Mouse (Mus musculus) erythroblast, adult 5-6 weeks (primary cell): ENCODE data around the gene Zfp804a. TPM values are rescaled to one million over a fixed set of nuclear protein-coding genes. Genes with fewer than 3 reads are reported as not detected.

Experiments used
- ATAC-seq: replicated peaks from 2 replicates; pipeline ENCODE4 v1.8.0; 2016; ENCODE audit warnings: moderate number of reproducible peaks, mild to moderate bottlenecking, moderate TSS enrichment, inconsistent platforms; ENCODE audit not compliant: poor library complexity, low FRiP score, severe bottlenecking
- total RNA-seq, 2 experiments: library from RNA; stranded (forward) in 1 of 2; stranded (reverse) in 1 of 2; fragments of 150-400 nt in 1 of 2; fragments of 200-764, 138-1000 nt in 1 of 2; gene quantifications; 2 replicates each; pipeline versions ENCODE4 v1.2.3 to v1.2.4; 2015 to 2017; ENCODE audit warnings: low replicate concordance in 2 of 2

Gene Zfp804a
- total RNA-seq, 2 experiments from 2014 or later: not detected

DNA sequence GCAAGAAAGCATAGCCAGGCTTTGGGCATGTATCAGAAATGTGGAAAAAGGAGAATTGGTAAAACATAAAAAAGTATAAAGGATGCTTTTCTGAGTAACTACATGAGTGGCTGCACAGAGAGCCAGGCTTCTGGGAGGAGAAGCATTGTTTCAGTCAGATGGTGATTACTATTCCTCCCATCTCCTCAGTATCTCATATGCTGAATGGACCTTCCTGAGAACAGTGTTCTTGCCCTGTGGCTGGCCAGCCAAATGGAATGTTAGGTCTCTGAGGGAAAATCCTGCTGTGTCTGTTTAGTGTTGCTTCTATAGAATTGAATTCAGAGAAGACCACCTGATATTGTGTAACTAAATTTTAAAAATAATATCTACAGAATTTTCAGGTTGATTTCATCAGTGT lies 193.0 kb downstream of the Zfp804a start:
- no peak for ATAC-seq

DNA sequence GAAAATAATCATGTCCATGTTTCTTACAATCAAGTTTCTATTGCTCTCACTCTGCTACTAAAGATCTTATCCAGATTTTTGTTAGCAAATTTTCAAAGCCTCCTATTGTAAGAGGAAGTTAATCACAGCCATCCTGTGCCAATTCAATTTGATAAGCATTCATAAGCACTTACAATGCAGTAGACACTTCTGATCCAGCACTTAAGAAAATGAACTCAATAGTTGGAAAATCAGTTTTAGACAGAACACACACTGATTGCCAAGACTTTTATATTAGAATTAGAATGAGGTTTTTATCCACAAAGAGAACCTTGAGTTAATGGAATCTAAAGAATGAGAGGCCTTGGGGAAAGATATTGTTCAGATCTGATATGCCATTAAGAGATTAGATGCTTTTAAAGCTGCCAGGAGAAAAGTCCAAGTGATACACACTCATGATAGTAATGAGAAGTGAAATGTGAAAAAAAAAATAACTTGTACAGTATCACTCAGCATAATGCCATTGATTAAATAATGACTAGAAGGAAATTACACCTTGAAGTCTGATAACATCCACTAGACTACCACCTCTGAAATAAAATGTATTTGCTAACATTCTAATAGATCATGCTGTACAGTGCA lies 194.0 kb downstream of the Zfp804a start:
- ATAC-seq: no peak

DNA sequence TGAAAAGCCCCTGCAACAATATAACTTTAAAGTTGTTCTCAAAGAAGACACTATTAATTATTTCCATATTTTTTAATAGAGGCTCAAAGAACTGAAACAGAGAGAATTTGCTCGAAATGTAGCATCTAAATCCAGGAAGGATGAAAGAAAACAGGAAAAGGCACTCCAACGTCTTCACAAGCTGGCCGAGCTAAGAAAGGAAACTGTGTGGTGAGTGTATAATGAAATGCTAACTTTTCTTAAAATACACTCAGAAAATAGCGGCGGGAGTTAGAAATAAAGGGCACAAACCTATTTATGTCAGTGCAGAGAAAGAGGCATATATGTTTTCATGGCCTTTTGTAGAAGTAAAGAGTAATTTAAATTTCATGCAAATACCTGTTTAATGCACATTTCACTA lies 200.4 kb downstream of the Zfp804a start:
- no peak for ATAC-seq

DNA sequence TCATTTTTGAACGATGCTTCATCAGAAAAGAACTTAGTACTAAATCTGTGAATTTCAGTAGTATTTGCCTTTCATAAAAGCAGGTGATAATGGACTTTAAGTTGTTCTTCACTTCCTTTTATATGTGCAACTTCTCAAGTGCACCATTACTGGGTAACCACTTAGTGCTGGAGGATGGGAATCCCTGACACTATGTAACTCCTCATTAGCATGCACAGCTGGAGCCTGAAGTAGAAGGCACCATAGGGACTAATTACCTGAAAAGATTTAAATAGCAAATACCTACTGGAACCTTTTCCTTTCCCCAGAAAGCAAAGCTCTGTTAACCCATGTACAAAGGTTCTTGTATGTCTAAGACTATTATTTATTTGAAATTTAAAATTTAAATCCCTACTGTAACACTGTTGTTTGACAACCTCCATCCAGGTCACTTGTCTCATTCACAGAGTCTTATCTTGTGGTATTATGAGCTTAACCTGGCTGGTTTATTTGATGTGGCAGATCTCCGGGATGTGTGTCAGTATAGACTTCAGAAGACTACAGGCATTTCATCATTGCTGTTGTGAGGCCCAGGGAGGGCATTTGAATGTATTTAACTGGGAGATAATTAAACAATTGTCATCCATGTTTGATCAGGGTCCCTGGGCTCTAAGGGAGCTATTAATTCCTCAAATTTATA lies 229.7 kb downstream of the Zfp804a start:
- ATAC-seq: no peak

DNA sequence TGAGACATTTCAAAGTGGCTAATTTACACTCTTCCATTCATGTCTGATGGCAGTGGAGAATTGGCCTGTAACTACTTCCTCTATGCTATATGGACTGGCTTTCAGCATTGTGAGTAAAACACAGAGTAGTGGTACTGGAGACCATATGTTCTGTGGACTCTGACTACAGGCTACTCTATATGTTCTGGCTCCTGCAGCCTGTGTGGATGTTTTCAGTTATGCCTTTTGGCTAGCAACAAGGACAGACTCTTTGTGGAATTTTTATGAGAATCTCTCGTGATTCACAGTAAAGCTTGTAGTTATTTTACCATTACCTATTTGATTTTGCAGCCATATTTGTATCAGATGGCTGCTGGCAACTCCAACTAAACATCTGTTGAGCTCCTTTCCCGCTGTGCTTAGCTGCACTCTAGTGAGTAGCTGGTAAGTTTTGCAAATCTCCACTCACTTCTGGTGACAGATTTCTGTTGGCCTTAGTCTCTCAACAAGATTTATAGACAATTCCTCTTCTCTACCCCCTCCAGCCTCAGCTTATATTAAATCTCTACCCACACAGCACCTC lies 242.0 kb downstream of the Zfp804a start:
- no peak for ATAC-seq
